Mouse (Mus musculus) bone marrow, adult 2 months (tissue): ENCODE measurements at regions not wholly inside any gene's neighbourhood (a gene's known extent, or its start where the extent isn't known, plus 50 kb on each side); places are given as distances from the start of the nearest gene placed in this dataset.

Source experiments
- CTCF ChIP-seq: fragments of 200-500 bp; IDR thresholded peaks from 2 replicates; pipeline ENCODE4 v1.5.1; 2011; ENCODE audit warnings: low read length, control low read depth; ENCODE audit not compliant: control insufficient read depth, insufficient read depth
- POLR2A ChIP-seq: fragments of 200-500 bp; IDR thresholded peaks from 2 replicates; pipeline ENCODE4 v1.6.1; 2011; ENCODE audit warnings: low read depth, mild to moderate bottlenecking, control low read depth, low read length, borderline replicate concordance; ENCODE audit not compliant: control insufficient read depth

DNA sequence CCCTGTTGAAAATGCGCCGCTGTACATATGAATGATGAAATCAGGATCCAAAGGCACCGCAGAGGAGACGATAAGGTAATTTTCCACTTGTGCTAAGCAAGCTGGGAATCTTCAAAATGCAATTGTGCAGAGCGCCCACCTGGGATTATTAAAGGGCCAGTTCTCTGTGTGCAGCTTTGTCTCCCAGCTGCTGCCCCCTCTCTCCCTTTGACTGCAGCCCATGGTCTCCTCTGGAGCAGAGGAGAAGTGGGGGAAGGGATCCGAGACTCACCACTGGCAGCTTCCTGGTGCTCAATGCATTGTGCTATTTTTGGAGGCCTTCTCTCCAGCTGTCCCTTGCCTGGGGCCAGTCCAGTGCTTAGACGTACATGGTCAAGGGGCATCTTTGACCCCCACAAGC is 127.1 kb downstream of the Chst1 start:
- TF ChIP-seq CTCF = no peak
- no peak for TF ChIP-seq POLR2A
